Mouse (Mus musculus) E14TG2a.4 (cell line): ENCODE measurements around the gene Foxr2.
A peak's percentile ranks its signal among the peaks of the same experiment; 100 is the strongest.

Source experiments
- H3K27me3 ChIP-seq: 2 replicates; pipeline ENCODE4 v1.6.1; 2014; ENCODE audit warnings: low read length, control low read depth; ENCODE audit not compliant: insufficient read depth
- H3K36me3 ChIP-seq: 2 replicates; pipeline ENCODE4 v1.6.1; 2014; ENCODE audit warnings: low read length, control low read depth; ENCODE audit not compliant: insufficient read depth
- H3K4me1 ChIP-seq: replicated peaks from 2 replicates; pipeline ENCODE4 v1.6.1; 2014; ENCODE audit warnings: low read depth, low read length, control low read depth
- H3K4me3 ChIP-seq: replicated peaks from 2 replicates; pipeline ENCODE4 v1.5.1; 2014; ENCODE audit warnings: mild to moderate bottlenecking, low read length
- H3K9me3 ChIP-seq: 2 replicates; pipeline ENCODE4 v1.6.1; 2014; ENCODE audit warnings: low read length, control low read depth
- CTCF ChIP-seq: conservative IDR thresholded peaks from 2 replicates; pipeline ENCODE4 v1.5.1; 2014; ENCODE audit warnings: low read length
- NANOG ChIP-seq: IDR thresholded peaks from 2 replicates; pipeline ENCODE4 v1.6.1; 2014; ENCODE audit warnings: borderline replicate concordance, low read length, mixed read lengths
- POU5F1 ChIP-seq: IDR thresholded peaks from 2 replicates; pipeline ENCODE4 v1.6.1; 2014; ENCODE audit warnings: low read length, borderline replicate concordance

The Foxr2 gene

GRCm38 (mm10) chrX:153118486-153118885, at the start of gene Foxr2:
Foxr2 (plus strand) TSS chrX:153118786.
- TF ChIP-seq NANOG: no peak
- no peak for TF ChIP-seq CTCF
- no peak for TF ChIP-seq POU5F1
- no peaks in the 10 kb centered on the region for H3K27me3 ChIP-seq
- peak within 1 kb of the TSS; percentile 62 for H3K4me3 ChIP-seq
- H3K4me1 ChIP-seq: peaks cover 18% of the 10 kb centered on the region
- no peaks in the 10 kb centered on the region for H3K36me3 ChIP-seq
- no peaks in the 10 kb centered on the region for H3K9me3 ChIP-seq

- Histone ChIP-seq H3K4me1 (peaks cover 18% of the 10 kb centered on the region), H3K9me3 (no peaks in the 10 kb centered on the region), H3K27me3 (no peaks in the 10 kb centered on the region), H3K4me3 (peak overlapping the region; percentile 62), H3K36me3 (no peaks in the 10 kb centered on the region)
- TF ChIP-seq NANOG (peak; percentile 51), CTCF (no peak)
Measured at GRCm38 (mm10) chrX:153119013-153119412, 427 bp downstream of the Foxr2 start.

GRCm38 (mm10) chrX:153139734-153140515, 21.3 kb downstream of the Foxr2 start, which contains the start of gene Rragb:
Rragb (plus strand) TSS chrX:153139981.
- no peaks in the 10 kb centered on the region for H3K9me3 ChIP-seq
- H3K27me3 ChIP-seq: no peaks in the 10 kb centered on the region
- H3K4me1 ChIP-seq: peaks cover 10% of the 10 kb centered on the region
- TF ChIP-seq POU5F1 (no peak), NANOG (no peak), CTCF (no peak)
- H3K36me3 ChIP-seq: peaks cover 12% of the 10 kb centered on the region
- H3K4me3 ChIP-seq: peak within 1 kb of the TSS; percentile 83

- TF ChIP-seq NANOG: no peak
- TF ChIP-seq CTCF: no peak
- no peak for TF ChIP-seq POU5F1
- H3K9me3 ChIP-seq: no peaks in the 10 kb centered on the region
- no peaks in the 10 kb centered on the region for H3K27me3 ChIP-seq
- peaks cover 17% of the 10 kb centered on the region for H3K36me3 ChIP-seq
- H3K4me1 ChIP-seq: peaks cover 10% of the 10 kb centered on the region
- no peak overlapping the region for H3K4me3 ChIP-seq
Measured at GRCm38 (mm10) chrX:153142656-153143055, 24.1 kb downstream of the Foxr2 start.

GRCm38 (mm10) chrX:153151766-153152165, 33.2 kb downstream of the Foxr2 start:
- peaks cover 23% of the 10 kb centered on the region for H3K36me3 ChIP-seq
- H3K4me3 ChIP-seq: no peak overlapping the region
- H3K9me3 ChIP-seq: no peaks in the 10 kb centered on the region
- H3K27me3 ChIP-seq: no peaks in the 10 kb centered on the region
- no peak for TF ChIP-seq CTCF
- no peak for TF ChIP-seq POU5F1
- no peak for TF ChIP-seq NANOG
- peaks cover 26% of the 10 kb centered on the region for H3K4me1 ChIP-seq

- no peak for TF ChIP-seq NANOG
- TF ChIP-seq CTCF: peak; percentile 48
- TF ChIP-seq POU5F1: no peak
- peaks cover 33% of the 10 kb centered on the region for H3K36me3 ChIP-seq
- no peaks in the 10 kb centered on the region for H3K27me3 ChIP-seq
- H3K4me1 ChIP-seq: peaks cover 22% of the 10 kb centered on the region
- no peaks in the 10 kb centered on the region for H3K9me3 ChIP-seq
- H3K4me3 ChIP-seq: no peak overlapping the region
Measured at GRCm38 (mm10) chrX:153155322-153155721, 36.7 kb downstream of the Foxr2 start.

- no peaks in the 10 kb centered on the region for H3K9me3 ChIP-seq
- H3K4me1 ChIP-seq: no peaks in the 10 kb centered on the region
- no peak overlapping the region for H3K4me3 ChIP-seq
- H3K27me3 ChIP-seq: no peaks in the 10 kb centered on the region
- H3K36me3 ChIP-seq: peaks cover 14% of the 10 kb centered on the region
- no peak for TF ChIP-seq POU5F1
- no peak for TF ChIP-seq NANOG
- peak; percentile 42 for TF ChIP-seq CTCF
Measured at GRCm38 (mm10) chrX:153174786-153175185, 56.2 kb downstream of the Foxr2 start.

- no peaks in the 10 kb centered on the region for H3K9me3 ChIP-seq
- H3K4me1 ChIP-seq: no peaks in the 10 kb centered on the region
- no peaks in the 10 kb centered on the region for H3K36me3 ChIP-seq
- TF ChIP-seq NANOG: no peak
- TF ChIP-seq POU5F1: no peak
- TF ChIP-seq CTCF: no peak
- no peak overlapping the region for H3K4me3 ChIP-seq
- no peaks in the 10 kb centered on the region for H3K27me3 ChIP-seq
Measured at GRCm38 (mm10) chrX:153182221-153182620, 63.6 kb downstream of the Foxr2 start.
